Mouse (Mus musculus) cerebellum, adult 2 months (tissue): Measurements from ENCODE around the gene Hnf1a.

Experiments
- CTCF ChIP-seq: fragments of 200-500 bp; IDR thresholded peaks from 2 replicates; pipeline ENCODE4 v1.5.1; 2011; ENCODE audit warnings: low read depth, mild to moderate bottlenecking, control low read depth, low read length, moderate library complexity, borderline replicate concordance; ENCODE audit not compliant: insufficient read depth
- POLR2A ChIP-seq: fragments of 200-500 bp; IDR thresholded peaks from 2 replicates; pipeline ENCODE4 v1.6.1; 2011; ENCODE audit warnings: low read length, control low read depth, borderline replicate concordance; ENCODE audit not compliant: insufficient read depth

DNA sequence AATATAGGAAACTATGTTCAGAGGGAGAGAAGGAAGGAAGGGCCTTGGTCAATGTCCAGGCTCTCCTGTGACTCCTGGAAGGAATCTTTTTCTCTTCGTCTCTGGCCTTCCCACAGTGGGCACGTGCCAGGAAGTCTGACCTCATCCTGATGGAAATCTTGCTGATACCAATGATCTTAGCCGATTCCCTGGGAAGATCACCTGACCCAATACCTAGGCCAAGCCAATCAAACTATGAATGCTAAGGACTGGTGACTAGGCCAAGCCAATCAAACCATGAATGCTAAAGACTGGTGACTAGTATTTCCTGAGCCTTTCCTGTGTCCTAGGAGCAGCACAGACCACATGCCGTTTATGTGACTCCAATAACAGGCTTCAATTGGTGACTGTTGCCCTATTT lies 57.2 kb downstream of the Hnf1a start:
- no peak for TF ChIP-seq POLR2A
- TF ChIP-seq CTCF: no peak
